Mouse (Mus musculus) MEL (cell line): ENCODE measurements around the gene Stat4.

Experiments used
- CHD1 ChIP-seq: IDR thresholded peaks from 2 replicates; pipeline ENCODE4 v1.6.1; 2012; ENCODE audit warnings: low read depth, mild to moderate bottlenecking, inconsistent platforms, low read length, improper control_type of control experiment
- CHD2 ChIP-seq: IDR thresholded peaks from 2 replicates; pipeline ENCODE4 v1.6.1; 2011; ENCODE audit warnings: low read length, improper control_type of control experiment
- CTCF ChIP-seq, 3 experiments: IDR thresholded peaks in 2 of 3; conservative IDR thresholded peaks in 1 of 3; 2 replicates each; pipeline ENCODE4 v1.5.1; 2011 to 2012; ENCODE audit warnings: low read length in 3 of 3, low read depth in 2 of 3, mild to moderate bottlenecking in 2 of 3, improper control_type of control experiment in 1 of 3, inconsistent platforms in 1 of 3, mixed read lengths in 1 of 3, moderate library complexity in 1 of 3; ENCODE audit not compliant: control insufficient read depth in 1 of 3, insufficient read depth in 1 of 3, poor library complexity in 1 of 3, severe bottlenecking in 1 of 3
- GABPA ChIP-seq: IDR thresholded peaks from 2 replicates; pipeline ENCODE4 v1.6.1; 2012; ENCODE audit warnings: low read depth, mild to moderate bottlenecking, inconsistent platforms, low read length, improper control_type of control experiment, moderate library complexity
- HCFC1 ChIP-seq: IDR thresholded peaks from 2 replicates; pipeline ENCODE4 v1.6.1; 2012; ENCODE audit warnings: low read depth, mild to moderate bottlenecking, inconsistent platforms, low read length, improper control_type of control experiment, moderate library complexity
- MYC ChIP-seq: IDR thresholded peaks from 2 replicates; pipeline ENCODE4 v1.6.1; 2011; ENCODE audit warnings: low read depth, mild to moderate bottlenecking, low read length, improper control_type of control experiment, moderate library complexity
- POLR2A ChIP-seq, 2 experiments: IDR thresholded peaks; 2 replicates each; pipeline ENCODE4 v1.6.1; 2011 to 2012; ENCODE audit warnings: low read length in 2 of 2, mild to moderate bottlenecking in 2 of 2, control low read depth in 1 of 2, improper control_type of control experiment in 1 of 2, low read depth in 1 of 2, moderate library complexity in 1 of 2; ENCODE audit not compliant: control insufficient read depth in 1 of 2, insufficient read depth in 1 of 2, poor library complexity in 1 of 2
- RAD21 ChIP-seq: IDR thresholded peaks from 2 replicates; pipeline ENCODE4 v1.6.1; 2011; ENCODE audit warnings: mild to moderate bottlenecking, low read depth, low read length, improper control_type of control experiment
- RCOR1 ChIP-seq: IDR thresholded peaks from 2 replicates; pipeline ENCODE4 v1.6.1; 2012; ENCODE audit warnings: low read depth, mild to moderate bottlenecking, inconsistent platforms, low read length, improper control_type of control experiment
- SMC3 ChIP-seq: IDR thresholded peaks from 2 replicates; pipeline ENCODE4 v1.6.1; 2011; ENCODE audit warnings: low read depth, low read length, improper control_type of control experiment
- TBP ChIP-seq: IDR thresholded peaks from 2 replicates; pipeline ENCODE4 v1.8.0; 2011; ENCODE audit warnings: low read depth, low read length, improper control_type of control experiment
- UBTF ChIP-seq: IDR thresholded peaks from 2 replicates; pipeline ENCODE4 v1.6.1; 2012; ENCODE audit warnings: low read depth, mild to moderate bottlenecking, inconsistent platforms, low read length, improper control_type of control experiment, moderate library complexity, borderline replicate concordance; ENCODE audit not compliant: insufficient read depth
- ZMIZ1 ChIP-seq: IDR thresholded peaks from 2 replicates; pipeline ENCODE4 v1.6.1; 2012; ENCODE audit warnings: low read depth, mild to moderate bottlenecking, inconsistent platforms, low read length, improper control_type of control experiment, moderate library complexity

- TF ChIP-seq ZMIZ1 (0 out of 2 replicates have a peak, but pooled peaks have one; percentile 46), RAD21 (peak; percentile 5; the same call in 1 of the 2 replicates), RCOR1 (0 out of 2 replicates have a peak, but pooled peaks have one; percentile 35), CHD2 (no peak), CHD1 (no peak), GABPA (no peak), UBTF (0 out of 2 replicates have a peak, but pooled peaks have one; percentile 43), TBP (peak; percentile 47; the same call in 1 of the 2 replicates), CTCF (IDR thresholded peaks at IDR 0.05 in 2 of 3, conservative IDR thresholded peaks at IDR 0.05 in 1 of 3; ENCODE audit: control insufficient read depth in 1 of 3, insufficient read depth in 1 of 3, low read depth in 2 of 3, low read length in 3 of 3, poor library complexity in 1 of 3, severe bottlenecking in 1 of 3) (peak; percentile 83 to 96 (median 94)), POLR2A (IDR thresholded peaks at IDR 0.05; ENCODE audit: control insufficient read depth in 1 of 2, insufficient read depth in 1 of 2, low read depth in 1 of 2, low read length in 2 of 2, poor library complexity in 1 of 2) (peak; percentile 54 to 88; a peak in 2 of 4 replicates), HCFC1 (peak; percentile 85), SMC3 (peak; percentile 34), MYC (peak; percentile 99)
Observed at GRCm38 (mm10) chr1:52113666-52114069, 126.7 kb downstream of the Stat4 start.
